Mouse (Mus musculus): ENCODE data around the gene Tmed1.
"Not testable (repeated sequence)": the region's sequence is repeated elsewhere in the genome, so short reads cannot be mapped to it uniquely, and the experiment has no call there.

Tmed1 gene

DNA sequence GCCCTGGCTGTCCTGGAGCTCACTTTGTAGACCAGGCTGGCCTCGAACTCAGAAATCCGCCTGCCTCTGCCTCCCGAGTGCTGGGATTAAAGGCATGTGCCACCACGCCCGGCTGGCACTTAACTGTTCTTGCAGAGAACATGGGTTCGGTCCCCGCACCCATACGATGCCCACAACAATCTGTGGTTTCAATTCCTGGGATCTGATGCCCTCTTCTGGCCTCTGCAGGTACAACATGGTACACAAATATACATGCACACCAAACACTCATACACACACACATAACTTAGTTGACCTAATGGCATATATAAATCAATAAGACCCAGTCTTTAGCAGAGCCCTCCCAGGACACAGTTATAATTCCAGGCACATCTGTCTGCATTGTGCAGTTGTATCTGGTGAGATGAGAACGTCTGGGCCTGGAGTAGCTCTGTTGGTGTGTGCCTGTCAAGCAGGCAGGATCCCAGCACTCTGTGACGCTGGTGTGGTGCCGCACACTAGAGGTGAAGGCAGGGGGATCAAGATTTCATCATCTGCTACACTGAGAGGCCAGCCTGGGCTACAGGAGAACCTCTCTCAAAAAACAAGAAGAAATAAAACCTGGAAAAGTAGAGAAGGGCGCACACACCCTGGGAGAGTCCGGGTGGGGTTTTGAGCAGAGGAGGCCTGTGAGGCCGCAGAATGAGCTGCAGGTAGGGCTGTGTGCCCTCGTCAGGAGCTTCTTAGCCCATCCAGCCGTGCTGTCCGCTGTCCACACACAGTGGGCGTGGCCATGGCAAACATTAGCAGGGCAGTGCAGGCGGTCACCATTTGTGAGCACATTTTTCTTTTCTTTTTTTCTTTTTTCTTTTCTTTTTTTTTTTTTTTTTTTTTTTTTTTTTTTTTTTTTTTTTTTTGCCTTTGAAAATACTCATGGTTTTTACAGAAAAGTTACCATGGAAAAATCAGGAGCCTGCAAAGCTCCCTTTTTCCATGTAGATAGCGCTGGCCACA is 40.7 kb downstream of the Tmed1 start:
- peak; percentile 59 to 73 for DNase-seq

GRCm38 (mm10) chr9:21464565-21464928 is 45.5 kb downstream of the Tmed1 start:
- DNase-seq, result not testable (repeated sequence)

DNA sequence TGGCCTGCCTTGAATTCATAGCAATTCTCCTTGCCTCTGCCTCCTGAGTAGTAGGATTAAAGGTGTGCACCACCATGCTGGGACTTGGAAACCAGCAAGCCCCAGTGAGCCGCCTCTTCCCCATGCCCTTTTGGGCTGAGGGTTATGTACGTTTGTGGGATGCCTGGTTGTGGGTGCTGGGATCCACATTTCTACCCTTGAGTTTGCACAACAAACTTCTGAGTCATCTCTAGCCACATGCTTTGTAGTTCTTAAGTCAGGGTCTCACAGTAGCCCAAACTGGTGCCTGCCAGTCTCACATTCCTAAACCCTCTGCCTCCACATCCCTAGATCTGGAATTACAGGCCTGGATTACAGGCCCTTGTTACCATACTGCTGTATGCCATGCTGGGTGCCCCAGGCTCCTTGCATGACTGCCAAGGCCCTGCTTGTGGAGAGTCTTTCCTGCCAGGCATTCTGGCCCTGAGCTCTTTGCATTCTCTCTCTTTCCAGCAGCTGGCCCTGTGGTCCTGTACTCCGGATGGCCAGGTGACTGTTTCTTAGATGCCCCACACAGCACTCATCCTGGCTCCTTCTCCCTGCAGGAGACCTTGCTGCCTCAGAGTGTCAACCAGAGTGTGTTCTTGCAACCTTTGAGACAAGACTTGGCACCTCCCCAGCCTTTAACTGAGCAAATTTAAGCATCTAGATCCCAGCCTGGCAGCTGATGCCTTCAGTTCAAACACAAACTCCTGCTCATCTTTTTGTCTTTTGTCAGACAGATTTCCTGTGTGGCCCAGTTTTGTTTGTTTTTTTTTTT is 46.1 kb downstream of the Tmed1 start:
- DNase-seq, result peak; percentile 58 to 59

DNA sequence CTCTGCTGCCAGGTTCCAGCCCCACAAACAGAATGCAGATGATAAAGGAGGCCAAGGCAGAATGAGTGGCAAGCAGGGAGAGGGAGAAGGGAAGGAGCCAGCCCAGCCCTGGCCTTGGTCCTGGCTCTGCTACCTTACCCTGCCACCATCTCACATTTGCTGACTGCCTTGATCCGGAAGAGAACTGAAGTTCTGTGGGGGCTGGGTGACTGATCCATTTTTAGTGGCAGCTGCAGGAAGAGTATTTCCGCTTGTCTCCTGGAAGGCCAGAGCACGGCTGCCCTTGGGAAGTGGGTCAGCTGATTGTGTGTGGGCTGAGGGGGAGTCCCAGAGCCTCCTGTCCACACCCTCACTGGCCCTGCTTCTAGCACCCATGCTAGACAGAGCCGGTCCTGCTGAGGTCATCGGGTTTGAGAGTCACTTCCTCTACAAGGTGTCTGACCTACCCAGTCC is 46.9 kb downstream of the Tmed1 start:
- DNase-seq, result peak in 1 of 2 experiments; percentile 28

GRCm38 (mm10) chr9:21460400-21460940 is 49.6 kb downstream of the Tmed1 start:
- DNase-seq, result no peak

DNA sequence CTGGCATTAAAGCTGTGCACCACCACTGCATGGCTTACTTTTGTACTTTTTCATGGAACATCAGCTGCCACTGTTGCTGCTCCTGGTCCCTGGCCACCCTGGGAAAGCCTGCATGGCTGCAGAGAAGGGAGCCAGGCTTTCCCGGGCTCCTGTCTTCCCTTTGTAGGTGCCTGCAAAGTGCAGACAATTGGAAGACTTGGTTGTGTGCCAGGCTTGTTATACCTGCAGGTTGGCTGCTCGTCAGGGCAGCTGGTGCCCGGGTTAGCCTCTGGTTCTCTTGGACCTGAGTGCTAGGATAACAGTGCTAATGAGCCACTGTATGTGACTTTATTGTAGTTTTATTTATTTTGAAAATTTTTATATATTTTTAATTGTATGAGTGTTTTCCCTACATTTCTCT is 51.2 kb downstream of the Tmed1 start:
- DNase-seq, result peak in 1 of 2 experiments; percentile 40

Measured in cerebellum, postnatal 36 days (tissue).